21 mouse cellular contexts compared by ENCODE assay signal in genomic region chr5:72832191-72832590, GRCm38 (mm10). TPM values are rescaled to one million over a fixed set of nuclear protein-coding genes. Genes with fewer than 3 reads are reported as not detected.
A peak's percentile ranks its signal among the peaks of the same experiment; 100 is the strongest.
DNase-seq lines count a peak whose midpoint lies in the region; ATAC-seq and TF ChIP-seq lines count a peak whose summit lies in the region.
"Had no signal": no experiment of that assay in that cellular context is flagged by ENCODE, and none has a peak within 500 bp of the region (broad histone marks: within the 10 kb centered on the region; RNA-seq: fewer than 3 reads in every experiment).

No protein-coding gene starts in this region.

- H3K4me3 ChIP-seq in heart, embryonic 12.5 days: no peak overlapping the region
- H3K4me3 ChIP-seq in liver, adult 2 months (ENCODE audit: insufficient read depth, low read depth, low read length): no peak overlapping the region
- H3K4me3 ChIP-seq in liver, embryonic 11.5 days (ENCODE audit: low read depth, low read length): no peak overlapping the region
- H3K4me3 ChIP-seq in thymus, adult 2 months (ENCODE audit: control insufficient read depth, insufficient read depth, low read length): no peak overlapping the region
- H3K4me3 ChIP-seq: embryonic facial prominence, embryonic 13.5 days; embryonic facial prominence, embryonic 15.5 days; erythroblast, embryonic 14.5 days; forebrain, embryonic 10.5 days; forebrain, embryonic 12.5 days had no signal

- no peak overlapping the region for H3K4me2 ChIP-seq in heart, embryonic 12.5 days
- no peak overlapping the region for H3K4me2 ChIP-seq in liver, embryonic 11.5 days
- H3K4me2 ChIP-seq: embryonic facial prominence, embryonic 13.5 days; embryonic facial prominence, embryonic 15.5 days; forebrain, embryonic 12.5 days had no signal

- no peak overlapping the region for H3K9ac ChIP-seq in heart, embryonic 12.5 days
- H3K9ac ChIP-seq in liver, adult 2 months (ENCODE audit: low read depth, low read length): no peak overlapping the region
- H3K9ac ChIP-seq in liver, embryonic 11.5 days (ENCODE audit: low read depth, low read length): no peak overlapping the region
- H3K9ac ChIP-seq: embryonic facial prominence, embryonic 13.5 days; embryonic facial prominence, embryonic 15.5 days; forebrain, embryonic 12.5 days had no signal

- WGBS in heart, embryonic 12.5 days: 85% methylated on average over 7 of the region's 7 CpGs
- 77% methylated on average over 7 of the region's 7 CpGs for WGBS in liver, adult 2 months
- 91% methylated on average over 7 of the region's 7 CpGs for WGBS in liver, embryonic 11.5 days
- WGBS in thymus, adult 2 months: 74% methylated on average over 7 of the region's 7 CpGs

- H3K27me3 ChIP-seq in heart, embryonic 12.5 days (replicated peaks): no peaks in the 10 kb centered on the region
- no peaks in the 10 kb centered on the region for H3K27me3 ChIP-seq in liver, adult 2 months (ENCODE audit: control insufficient read depth, insufficient read depth, low read length)
- no peaks in the 10 kb centered on the region for H3K27me3 ChIP-seq in liver, embryonic 11.5 days (replicated peaks; ENCODE audit: control insufficient read depth, insufficient read depth, low read length)
- no peaks in the 10 kb centered on the region for H3K27me3 ChIP-seq in thymus, adult 2 months (ENCODE audit: control insufficient read depth, insufficient read depth, low read length)
- H3K27me3 ChIP-seq: embryonic facial prominence, embryonic 13.5 days; embryonic facial prominence, embryonic 15.5 days; forebrain, embryonic 12.5 days had no signal

- ATAC-seq in heart, embryonic 12.5 days (ENCODE audit: insufficient number of reproducible peaks, low FRiP score): no peak
- no peak for ATAC-seq in liver, embryonic 11.5 days (replicated peaks; ENCODE audit: low FRiP score)
- ATAC-seq: forebrain, embryonic 14.5 days had no signal

- H3K4me1 ChIP-seq in heart, embryonic 12.5 days (replicated peaks): peaks cover 8% of the 10 kb centered on the region
- peaks cover 22% of the 10 kb centered on the region for H3K4me1 ChIP-seq in liver, adult 2 months (ENCODE audit: control insufficient read depth, insufficient read depth, low read length)
- H3K4me1 ChIP-seq in liver, embryonic 11.5 days (replicated peaks; ENCODE audit: control insufficient read depth, insufficient read depth, low read length): no peaks in the 10 kb centered on the region
- peaks cover 24% of the 10 kb centered on the region for H3K4me1 ChIP-seq in thymus, adult 2 months (replicated peaks; ENCODE audit: control insufficient read depth, insufficient read depth, low read length)
- H3K4me1 ChIP-seq: embryonic facial prominence, embryonic 15.5 days; forebrain, embryonic 10.5 days; forebrain, embryonic 12.5 days had no signal

- no peak for TF ChIP-seq CTCF in liver, adult 2 months (IDR thresholded peaks at IDR 0.05; ENCODE audit: low read depth, low read length)
- no peak for TF ChIP-seq CTCF in thymus, adult 2 months (IDR thresholded peaks at IDR 0.05; ENCODE audit: borderline replicate concordance, control insufficient read depth, extremely low read depth, insufficient read depth, low read length, poor library complexity)

- H3K9me3 ChIP-seq in heart, embryonic 12.5 days (replicated peaks): no peaks in the 10 kb centered on the region
- H3K9me3 ChIP-seq in liver, embryonic 11.5 days (ENCODE audit: control insufficient read depth, low read length): no peaks in the 10 kb centered on the region
- H3K9me3 ChIP-seq: embryonic facial prominence, embryonic 13.5 days; embryonic facial prominence, embryonic 15.5 days; forebrain, embryonic 12.5 days had no signal

- peak; percentile 58 for DNase-seq in heart, adult 11 months
- peak; percentile 42 for DNase-seq in liver, adult 2 months (ENCODE audit: extremely low read depth, low read depth, low spot score)
- DNase-seq in liver, embryonic 11.5 days (ENCODE audit: low spot score): no peak
- no peak for DNase-seq in thymus, adult 2 months
- DNase-seq in thymus, postnatal 0 days (ENCODE audit: low spot score): no peak
- DNase-seq: adrenal gland, postnatal 10 days; adrenal gland, postnatal 25 days; cerebellum, adult 11 months; cerebellum, adult 18-20 months; cerebellum, adult 8-10 months; cerebellum, adult 9-11 months; cerebellum, postnatal 14 days; cerebellum, postnatal 36 days; embryo, embryonic 11 days had no signal

- no peaks in the 10 kb centered on the region for H3K36me3 ChIP-seq in heart, embryonic 12.5 days
- no peaks in the 10 kb centered on the region for H3K36me3 ChIP-seq in liver, adult 2 months (ENCODE audit: control insufficient read depth, insufficient read depth, low read length)
- no peaks in the 10 kb centered on the region for H3K36me3 ChIP-seq in liver, embryonic 11.5 days (ENCODE audit: control insufficient read depth, insufficient read depth, low read length)
- H3K36me3 ChIP-seq in thymus, adult 2 months (ENCODE audit: control insufficient read depth, insufficient read depth, low read length): no peaks in the 10 kb centered on the region
- H3K36me3 ChIP-seq: embryonic facial prominence, embryonic 13.5 days; embryonic facial prominence, embryonic 15.5 days; forebrain, embryonic 10.5 days; forebrain, embryonic 12.5 days had no signal

- TF ChIP-seq POLR2A in liver, adult 2 months (IDR thresholded peaks at IDR 0.05; ENCODE audit: extremely low read depth, insufficient read depth, low read length): no peak
- no peak for TF ChIP-seq POLR2A in thymus, adult 2 months (IDR thresholded peaks at IDR 0.05; ENCODE audit: control insufficient read depth, extremely low read depth, insufficient read depth, low read length, poor library complexity)

- H3K79me2 ChIP-seq in liver, adult 2 months (ENCODE audit: control insufficient read depth, insufficient read depth, low read length): peaks cover 29% of the 10 kb centered on the region

- no peak overlapping the region for H3K27ac ChIP-seq in heart, embryonic 12.5 days (ENCODE audit: poor library complexity, severe bottlenecking)
- H3K27ac ChIP-seq in liver, adult 2 months (replicated peaks; ENCODE audit: insufficient read depth, low read depth, low read length): 0 out of 2 replicates have a peak overlapping the region, but pooled peaks have one; percentile 6
- no peak overlapping the region for H3K27ac ChIP-seq in liver, embryonic 11.5 days (ENCODE audit: low read depth, low read length)
- H3K27ac ChIP-seq in thymus, adult 2 months (ENCODE audit: control insufficient read depth, insufficient read depth, low read length): peak overlapping the region; percentile 56; the same call in 1 of the 2 replicates
- H3K27ac ChIP-seq: embryonic facial prominence, embryonic 13.5 days; embryonic facial prominence, embryonic 15.5 days; forebrain, embryonic 10.5 days; forebrain, embryonic 12.5 days had no signal

RNA-seq across cellular contexts. Expression of gene Tec, which starts 36.1 kb away (rescaled TPM):
- 17.1 TPM in 2 replicates for polyA plus RNA-seq in heart, embryonic 12.5 days (2016; fragmentation: Nextera tagmentation; extraction: Ambion mirVana)
- 17.7 and 24.7 TPM in 2 replicates for total RNA-seq in liver, adult 2 months (2014; rRNA removed)
- polyA plus RNA-seq in liver, adult 2 months (2012; rRNA removed): 5.3 and 6.6 TPM in 2 replicates
- 7.9 and 8.9 TPM in 2 replicates for polyA plus RNA-seq in liver, embryonic 11.5 days (2014; fragmentation: Nextera tagmentation; extraction: Ambion mirVana)
- 12.4 and 18.3 TPM in 2 replicates for polyA plus RNA-seq in thymus, adult 2 months (2012; rRNA removed)
- polyA plus RNA-seq in thymus, postnatal 0 days (2015; fragmentation: Nextera tagmentation; extraction: Ambion mirVana): 25.2 and 25.8 TPM in 2 replicates
- polyA plus RNA-seq: erythroblast, embryonic 14.5 days had no signal

Comparison
In these comparisons a context has a peak if more than half of its experiments do, and no peak if none do; other contexts are left out.
1. DNase-seq: peak in heart, adult 11 months (single experiment) and liver, adult 2 months (single experiment); none in liver, embryonic 11.5 days (single experiment), thymus, adult 2 months (single experiment) and thymus, postnatal 0 days (single experiment).
2. H3K27ac ChIP-seq: peak in liver, adult 2 months (single experiment) and thymus, adult 2 months (single experiment); none in heart, embryonic 12.5 days (single experiment) and liver, embryonic 11.5 days (single experiment).